In the genomic region with DNA sequence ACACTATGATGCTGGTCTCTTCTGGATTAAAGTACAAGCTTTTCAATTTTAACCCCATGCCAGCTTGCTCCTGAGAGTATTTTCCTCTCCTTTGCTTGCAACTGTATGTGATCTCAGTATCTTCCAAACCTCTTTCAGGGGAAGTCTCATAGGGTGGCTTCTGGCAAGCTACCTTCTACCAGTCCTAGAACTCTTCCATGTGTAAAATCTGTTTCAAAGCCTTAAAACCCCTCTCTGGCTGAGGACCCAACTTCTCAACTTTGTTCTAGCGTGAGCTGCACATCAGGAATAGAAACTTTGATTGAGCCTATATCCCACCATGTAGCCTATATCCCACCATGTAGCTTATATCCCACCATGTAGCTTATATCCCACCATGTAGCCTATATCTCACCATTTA, we compare ENCODE assay signal across 7 mouse cellular contexts. TPM values are rescaled to one million over a fixed set of nuclear protein-coding genes. Genes with fewer than 3 reads are reported as not detected.
DNase-seq lines count a peak whose midpoint lies in the region; ATAC-seq and TF ChIP-seq lines count a peak whose summit lies in the region.

No protein-coding gene starts in this region.

- no peak for DNase-seq in lung, postnatal 0 days (ENCODE audit: low spot score)
- no peak for DNase-seq in lung, postnatal 14 days
- no peak for DNase-seq in liver, embryonic 11.5 days (ENCODE audit: low spot score)
- DNase-seq in right cerebral cortex, postnatal 10 days (ENCODE audit: low spot score in 2 of 2), result no peak
- no peak for DNase-seq in cerebellum, postnatal 4 days (ENCODE audit: low spot score in 2 of 2)

- no peak for ATAC-seq in lung, postnatal 0 days
- ATAC-seq in forebrain, embryonic 13.5 days, result no peak
- no peak for ATAC-seq in liver, embryonic 11.5 days (replicated peaks; ENCODE audit: low FRiP score)
- ATAC-seq in stomach, embryonic 16.5 days (ENCODE audit: insufficient read depth, low FRiP score), result no peak

- 76% methylated on average over 1 of the region's 1 CpGs for WGBS in lung, postnatal 0 days
- WGBS in forebrain, embryonic 13.5 days, result 81% methylated on average over 1 of the region's 1 CpGs
- WGBS in liver, embryonic 11.5 days, result 47% methylated on average over 1 of the region's 1 CpGs
- WGBS in stomach, embryonic 16.5 days, result 67% methylated on average over 1 of the region's 1 CpGs

- H3K4me1 ChIP-seq in lung, postnatal 0 days (ENCODE audit: insufficient read depth, low read depth, low read length), result no peaks in the 10 kb centered on the region
- peaks cover 15% of the 10 kb centered on the region for H3K4me1 ChIP-seq in forebrain, embryonic 13.5 days
- peaks cover 18% of the 10 kb centered on the region for H3K4me1 ChIP-seq in liver, embryonic 11.5 days (replicated peaks; ENCODE audit: control insufficient read depth, insufficient read depth, low read length)
- H3K4me1 ChIP-seq in stomach, embryonic 16.5 days (ENCODE audit: control insufficient read depth, insufficient read depth, low read length), result peaks cover 13% of the 10 kb centered on the region

- no peaks in the 10 kb centered on the region for H3K9me3 ChIP-seq in lung, postnatal 0 days (ENCODE audit: low read length)
- no peaks in the 10 kb centered on the region for H3K9me3 ChIP-seq in forebrain, embryonic 13.5 days (replicated peaks)
- H3K9me3 ChIP-seq in liver, embryonic 11.5 days (ENCODE audit: control insufficient read depth, low read length), result no peaks in the 10 kb centered on the region
- no peaks in the 10 kb centered on the region for H3K9me3 ChIP-seq in stomach, embryonic 16.5 days (replicated peaks; ENCODE audit: control insufficient read depth, low read length)

- no peaks in the 10 kb centered on the region for H3K27me3 ChIP-seq in lung, postnatal 0 days (replicated peaks; ENCODE audit: insufficient read depth, low read length)
- peaks cover 11% of the 10 kb centered on the region; the same call in 1 of the 2 replicates for H3K27me3 ChIP-seq in forebrain, embryonic 13.5 days
- no peaks in the 10 kb centered on the region for H3K27me3 ChIP-seq in liver, embryonic 11.5 days (replicated peaks; ENCODE audit: control insufficient read depth, insufficient read depth, low read length)
- no peaks in the 10 kb centered on the region for H3K27me3 ChIP-seq in stomach, embryonic 16.5 days (ENCODE audit: control insufficient read depth, insufficient read depth, low read length)

- TF ChIP-seq EP300 in lung, postnatal 0 days (IDR thresholded peaks at IDR 0.05), result no peak

- H3K4me2 ChIP-seq in lung, postnatal 0 days (replicated peaks; ENCODE audit: low read depth, low read length), result peak overlapping the region; percentile 61
- peak overlapping the region; percentile 90 for H3K4me2 ChIP-seq in forebrain, embryonic 13.5 days
- peak overlapping the region; percentile 77 for H3K4me2 ChIP-seq in liver, embryonic 11.5 days
- peak overlapping the region; percentile 94 for H3K4me2 ChIP-seq in stomach, embryonic 16.5 days (ENCODE audit: low read depth, low read length)

- peak overlapping the region; percentile 66; the same call in 1 of the 2 replicates for H3K27ac ChIP-seq in lung, postnatal 0 days (ENCODE audit: low read length)
- H3K27ac ChIP-seq in forebrain, embryonic 13.5 days, result no peak overlapping the region
- peak overlapping the region; percentile 91 for H3K27ac ChIP-seq in liver, embryonic 11.5 days (ENCODE audit: low read depth, low read length)
- peak overlapping the region; percentile 53; the same call in 1 of the 2 replicates for H3K27ac ChIP-seq in stomach, embryonic 16.5 days (ENCODE audit: low read length)

- peak overlapping the region; percentile 40 for H3K4me3 ChIP-seq in lung, postnatal 0 days (ENCODE audit: low read depth, low read length)
- H3K4me3 ChIP-seq in forebrain, embryonic 13.5 days, result peak overlapping the region; percentile 52
- peak overlapping the region; percentile 58 for H3K4me3 ChIP-seq in liver, embryonic 11.5 days (ENCODE audit: low read depth, low read length)
- H3K4me3 ChIP-seq in stomach, embryonic 16.5 days (replicated peaks; ENCODE audit: low read length), result peak overlapping the region; percentile 50

- H3K9ac ChIP-seq in lung, postnatal 0 days (replicated peaks; ENCODE audit: low read depth), result peak overlapping the region; percentile 23; the same call in 1 of the 2 replicates
- no peak overlapping the region for H3K9ac ChIP-seq in forebrain, embryonic 13.5 days
- peak overlapping the region; percentile 94 for H3K9ac ChIP-seq in liver, embryonic 11.5 days (ENCODE audit: low read depth, low read length)
- H3K9ac ChIP-seq in stomach, embryonic 16.5 days (ENCODE audit: low read length), result peak overlapping the region; percentile 70

- H3K36me3 ChIP-seq in lung, postnatal 0 days (ENCODE audit: insufficient read depth, low read length), result no peaks in the 10 kb centered on the region
- H3K36me3 ChIP-seq in forebrain, embryonic 13.5 days (ENCODE audit: poor library complexity, severe bottlenecking), result no peaks in the 10 kb centered on the region
- H3K36me3 ChIP-seq in liver, embryonic 11.5 days (ENCODE audit: control insufficient read depth, insufficient read depth, low read length), result no peaks in the 10 kb centered on the region
- H3K36me3 ChIP-seq in stomach, embryonic 16.5 days (ENCODE audit: control insufficient read depth, insufficient read depth, low read length), result no peaks in the 10 kb centered on the region

- no peak for TF ChIP-seq CTCF in lung, postnatal 0 days (IDR thresholded peaks at IDR 0.05)

RNA-seq across cellular contexts. Expression of a gene that starts 1.1 kb away (rescaled TPM):
- 4.5 and 5.6 TPM in 2 replicates for polyA plus RNA-seq in lung, postnatal 0 days (2015; fragmentation: Nextera tagmentation; extraction: Ambion mirVana)
- polyA plus RNA-seq in forebrain, embryonic 13.5 days (2015; fragmentation: Nextera tagmentation; extraction: Ambion mirVana), result 2.6 and 3.1 TPM in 2 replicates
- polyA plus RNA-seq in liver, embryonic 11.5 days (2014; fragmentation: Nextera tagmentation; extraction: Ambion mirVana), result 35.5 and 38.9 TPM in 2 replicates
- polyA plus RNA-seq in stomach, embryonic 16.5 days (2015; fragmentation: Nextera tagmentation; extraction: Ambion mirVana), result 5.3 and 6.1 TPM in 2 replicates
